Mouse (Mus musculus): ENCODE data around the gene Pcca. TPM values are rescaled to one million over a fixed set of nuclear protein-coding genes. Genes with fewer than 3 reads are reported as not detected.

The Pcca gene
- 10.3 TPM for polyA plus RNA-seq (2012; fragmentation: generic; extraction: Trizol)
- long read RNA-seq, experiment 1, transcript Pcca-201 (24 exons, 2,592 nt) = major isoform, 11 of 12 reads
- long read RNA-seq, experiment 1, partial matches to known transcripts = 1 of 12 reads
- long read RNA-seq, experiment 1, other reads (novel, unspliced or antisense) = 0 of 12 reads
- long read RNA-seq, experiment 2, transcript Pcca-201 (24 exons, 2,592 nt) = major isoform, 75 of 83 reads
- long read RNA-seq, experiment 2, partial matches to known transcripts = 0 of 83 reads
- long read RNA-seq, experiment 2, other reads (novel, unspliced or antisense) = 8 of 83 reads

DNA sequence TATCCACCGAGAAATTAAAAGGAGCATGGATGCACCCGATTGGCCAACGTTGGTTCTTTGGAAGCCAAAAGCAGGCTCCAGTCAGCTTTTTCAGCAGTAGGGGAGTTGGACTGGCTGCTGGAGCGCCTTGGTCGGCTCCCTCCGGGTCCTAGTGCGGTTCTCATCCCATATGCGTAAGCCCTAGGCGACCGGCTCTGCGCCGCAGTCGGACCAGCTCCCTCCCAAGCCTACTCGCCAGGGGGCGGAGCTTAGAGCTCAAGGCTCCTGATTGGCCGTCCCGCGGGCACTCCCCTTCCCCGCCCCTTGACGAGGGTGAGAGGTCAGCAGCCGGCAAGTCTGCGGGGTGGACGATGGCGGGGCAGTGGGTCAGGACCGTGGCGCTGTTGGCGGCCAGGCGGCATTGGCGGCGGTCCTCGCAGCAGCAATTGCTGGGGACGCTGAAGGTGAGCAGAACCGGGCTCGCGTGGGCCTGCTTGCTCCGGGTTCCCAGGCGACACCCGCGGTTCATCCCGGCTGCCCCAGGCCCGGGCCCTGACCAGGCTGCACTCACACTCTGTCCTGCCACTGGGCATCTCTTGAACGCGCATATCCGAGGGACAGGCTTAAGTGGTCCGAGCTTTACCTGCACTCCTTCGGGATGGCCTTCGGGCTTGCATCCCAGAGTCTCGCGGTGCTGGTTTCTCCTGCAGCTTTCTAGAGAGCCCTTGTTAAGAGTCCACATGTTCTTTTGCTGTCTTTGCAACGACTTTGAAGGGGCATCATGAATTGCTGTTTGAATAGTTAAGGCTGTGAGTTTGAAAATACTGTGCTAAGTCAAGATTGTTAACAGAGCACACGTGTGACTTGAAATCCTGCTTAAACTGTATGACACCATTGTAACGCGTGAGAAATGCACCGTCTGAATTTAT lies at the start of gene Pcca:
Gene Pcca, plus strand, starts transcription at position 308 of the 908 bp plus-strand sequence.
- peak; percentile 14 for TF ChIP-seq MAX (IDR thresholded peaks at IDR 0.05)
- no peak for TF ChIP-seq MYOG (IDR thresholded peaks at IDR 0.05; ENCODE audit: control insufficient read depth, extremely low read depth, insufficient read length)
- H3ac ChIP-seq (ENCODE audit: control insufficient read depth, insufficient read length, low read depth) = peak within 1 kb of the TSS; percentile 18
- H3K79me3 ChIP-seq (ENCODE audit: low read depth) = no peaks in the 10 kb centered on the region
- no peaks in the 10 kb centered on the region for H3K36me3 ChIP-seq (ENCODE audit: control insufficient read depth, insufficient read depth)
- H3K79me2 ChIP-seq (ENCODE audit: control insufficient read depth, insufficient read depth) = peaks cover 30% of the 10 kb centered on the region
- no peaks in the 10 kb centered on the region for H3K27me3 ChIP-seq (ENCODE audit: control insufficient read depth, insufficient read depth, insufficient read length)
- H3K4me3 ChIP-seq (ENCODE audit: insufficient read depth, poor library complexity, severe bottlenecking) = peak within 1 kb of the TSS; percentile 56

DNA sequence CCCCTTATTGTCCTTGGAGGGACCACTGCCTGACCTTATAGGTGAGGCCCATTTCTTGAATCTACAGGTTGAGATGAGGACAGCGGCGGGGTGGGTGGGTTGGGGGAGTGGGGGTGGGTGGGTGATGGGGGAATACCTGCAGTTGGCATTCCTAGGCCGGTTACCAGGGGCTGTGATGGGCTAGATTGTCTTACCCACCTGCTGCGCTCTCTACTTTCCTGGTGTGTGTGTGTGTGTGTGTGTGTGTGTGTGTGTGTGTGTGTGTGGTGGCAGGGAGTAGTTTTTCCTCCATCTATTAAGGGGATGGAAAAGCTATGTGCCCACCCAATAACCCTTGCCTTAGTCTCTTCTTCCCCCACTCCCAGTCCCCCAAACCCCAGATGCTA lies 49.7 kb upstream of the Pcca start:
- no peak overlapping the region for H3ac ChIP-seq (ENCODE audit: control insufficient read depth, insufficient read length, low read depth)
- no peaks in the 10 kb centered on the region for H3K36me3 ChIP-seq (ENCODE audit: control insufficient read depth, insufficient read depth)
- no peaks in the 10 kb centered on the region for H3K79me3 ChIP-seq (ENCODE audit: low read depth)
- H3K79me2 ChIP-seq (ENCODE audit: control insufficient read depth, insufficient read depth) = no peaks in the 10 kb centered on the region
- H3K4me3 ChIP-seq (ENCODE audit: insufficient read depth, poor library complexity, severe bottlenecking) = no peak overlapping the region
- peaks cover 20% of the 10 kb centered on the region for H3K27me3 ChIP-seq (ENCODE audit: control insufficient read depth, insufficient read depth, insufficient read length)
- no peak for TF ChIP-seq USF1 (IDR thresholded peaks at IDR 0.05; ENCODE audit: low read depth)
- TF ChIP-seq MYOG (IDR thresholded peaks at IDR 0.05; ENCODE audit: control insufficient read depth, extremely low read depth, insufficient read length) = no peak
- no peak for TF ChIP-seq CEBPB (IDR thresholded peaks at IDR 0.05; ENCODE audit: low read depth)
- no peak for TF ChIP-seq CTCF (IDR thresholded peaks at IDR 0.05; ENCODE audit: control insufficient read depth, insufficient read depth, insufficient read length)
- TF ChIP-seq FOSL1 (IDR thresholded peaks at IDR 0.05; ENCODE audit: insufficient read depth, low read length, poor library complexity, severe bottlenecking) = no peak
- TF ChIP-seq MAX (IDR thresholded peaks at IDR 0.05) = no peak
- no peak for TF ChIP-seq MYOD1 (IDR thresholded peaks at IDR 0.05; ENCODE audit: control insufficient read depth, insufficient read length, low read depth)

DNA sequence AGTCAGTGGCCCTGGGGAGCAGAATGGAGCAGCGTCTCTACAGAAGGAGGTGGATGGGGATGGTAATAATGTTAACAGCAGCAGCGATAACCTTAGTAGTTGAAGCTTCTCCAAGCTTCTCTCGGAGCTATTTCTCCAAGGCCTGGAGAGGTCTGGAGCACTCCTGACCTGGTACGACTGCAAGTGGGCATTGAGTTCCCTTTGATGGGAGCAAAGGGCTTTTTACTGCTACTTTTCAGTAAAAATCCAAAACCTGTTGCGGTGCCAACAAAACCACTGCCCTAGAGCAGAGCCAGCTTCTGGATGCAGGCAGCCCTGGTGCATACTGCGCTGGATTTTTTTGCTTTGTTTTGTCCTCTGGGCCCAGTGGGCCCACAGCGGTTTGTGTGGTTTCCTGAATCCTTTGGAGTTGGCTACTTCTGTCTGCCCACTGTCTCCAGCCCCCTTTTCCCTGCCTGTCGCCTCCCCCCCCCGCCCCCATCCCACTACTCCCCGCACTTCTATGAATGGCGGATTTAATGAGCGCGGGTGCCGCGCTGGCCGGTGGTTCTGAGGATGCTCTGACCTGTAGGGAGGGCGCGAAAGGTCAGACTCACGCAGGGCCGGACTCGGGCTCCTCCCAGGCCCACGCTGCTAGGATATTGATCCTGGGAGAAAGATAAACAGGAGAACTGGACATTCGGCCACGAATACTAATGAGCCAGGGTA lies 49.1 kb upstream of the Pcca start:
- Histone ChIP-seq H3K27me3 (ENCODE audit: control insufficient read depth, insufficient read depth, insufficient read length) (peaks cover 20% of the 10 kb centered on the region), H3K79me3 (ENCODE audit: low read depth) (no peaks in the 10 kb centered on the region), H3K79me2 (ENCODE audit: control insufficient read depth, insufficient read depth) (no peaks in the 10 kb centered on the region), H3K4me3 (ENCODE audit: insufficient read depth, poor library complexity, severe bottlenecking) (no peak overlapping the region), H3K36me3 (ENCODE audit: control insufficient read depth, insufficient read depth) (no peaks in the 10 kb centered on the region), H3ac (ENCODE audit: control insufficient read depth, insufficient read length, low read depth) (no peak overlapping the region)
- TF ChIP-seq USF1 (IDR thresholded peaks at IDR 0.05; ENCODE audit: low read depth) = no peak
- TF ChIP-seq MYOG (IDR thresholded peaks at IDR 0.05; ENCODE audit: control insufficient read depth, extremely low read depth, insufficient read length) = no peak
- no peak for TF ChIP-seq MAX (IDR thresholded peaks at IDR 0.05)
- no peak for TF ChIP-seq CEBPB (IDR thresholded peaks at IDR 0.05; ENCODE audit: low read depth)
- TF ChIP-seq CTCF (IDR thresholded peaks at IDR 0.05; ENCODE audit: control insufficient read depth, insufficient read depth, insufficient read length) = no peak
- TF ChIP-seq MYOD1 (IDR thresholded peaks at IDR 0.05; ENCODE audit: control insufficient read depth, insufficient read length, low read depth) = no peak
- no peak for TF ChIP-seq FOSL1 (IDR thresholded peaks at IDR 0.05; ENCODE audit: insufficient read depth, low read length, poor library complexity, severe bottlenecking)

DNA sequence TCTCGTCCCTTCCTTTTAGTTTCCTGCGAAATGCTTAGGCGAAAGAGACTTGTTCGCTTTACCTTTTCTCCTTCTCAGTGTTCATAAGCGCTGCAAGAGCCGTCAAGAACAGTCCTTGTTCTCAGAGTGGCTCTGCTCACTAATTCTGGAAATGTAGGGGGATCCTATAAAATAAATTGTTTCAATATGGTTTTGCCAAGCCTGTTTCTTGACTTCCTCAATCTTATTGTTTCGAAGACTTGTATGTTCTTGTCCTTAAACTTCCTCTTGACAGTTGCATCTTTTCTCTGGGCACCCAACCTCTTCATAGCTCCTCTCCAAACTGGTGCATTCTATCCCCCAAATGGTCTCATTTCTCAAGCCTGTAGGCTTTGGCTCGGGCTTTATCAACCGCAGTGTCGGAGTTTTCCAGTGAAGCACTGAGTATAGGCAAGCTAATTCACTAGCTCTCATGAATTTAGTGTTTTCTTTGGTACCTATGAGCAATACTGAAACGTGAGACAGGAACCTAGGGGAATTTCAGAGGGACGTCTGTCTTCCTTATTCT lies 48.4 kb upstream of the Pcca start:
- Histone ChIP-seq H3ac (ENCODE audit: control insufficient read depth, insufficient read length, low read depth) (no peak overlapping the region), H3K79me3 (ENCODE audit: low read depth) (no peaks in the 10 kb centered on the region), H3K4me3 (ENCODE audit: insufficient read depth, poor library complexity, severe bottlenecking) (no peak overlapping the region), H3K27me3 (ENCODE audit: control insufficient read depth, insufficient read depth, insufficient read length) (peaks cover 23% of the 10 kb centered on the region), H3K79me2 (ENCODE audit: control insufficient read depth, insufficient read depth) (no peaks in the 10 kb centered on the region), H3K36me3 (ENCODE audit: control insufficient read depth, insufficient read depth) (no peaks in the 10 kb centered on the region)
- no peak for TF ChIP-seq MAX (IDR thresholded peaks at IDR 0.05)

DNA sequence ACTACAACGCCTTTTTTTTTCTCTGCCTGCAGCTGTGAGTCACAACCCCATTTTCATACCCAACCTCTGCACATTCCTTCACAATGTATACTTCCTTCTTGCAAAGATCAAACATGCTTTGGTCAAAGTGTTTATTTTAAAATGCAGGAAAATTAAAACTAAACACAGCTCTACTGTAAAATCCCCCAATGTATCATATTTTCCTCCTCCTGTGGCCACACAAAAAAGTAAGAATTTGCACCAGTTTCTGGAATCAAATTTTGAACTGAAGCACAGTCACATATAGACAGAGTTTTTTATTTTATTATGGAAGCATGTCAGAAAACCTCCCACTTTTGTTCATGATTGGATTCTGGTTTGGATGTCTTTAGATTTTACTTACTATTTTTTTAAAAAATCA lies 47.5 kb upstream of the Pcca start:
- H3K27me3 ChIP-seq (ENCODE audit: control insufficient read depth, insufficient read depth, insufficient read length) = peaks cover 21% of the 10 kb centered on the region
- no peaks in the 10 kb centered on the region for H3K79me2 ChIP-seq (ENCODE audit: control insufficient read depth, insufficient read depth)
- no peak for TF ChIP-seq CEBPB (IDR thresholded peaks at IDR 0.05; ENCODE audit: low read depth)
- no peak for TF ChIP-seq USF1 (IDR thresholded peaks at IDR 0.05; ENCODE audit: low read depth)
- no peak for TF ChIP-seq MYOG (IDR thresholded peaks at IDR 0.05; ENCODE audit: control insufficient read depth, extremely low read depth, insufficient read length)
- no peak for TF ChIP-seq MAX (IDR thresholded peaks at IDR 0.05)
- no peak for TF ChIP-seq CTCF (IDR thresholded peaks at IDR 0.05; ENCODE audit: control insufficient read depth, insufficient read depth, insufficient read length)
- TF ChIP-seq MYOD1 (IDR thresholded peaks at IDR 0.05; ENCODE audit: control insufficient read depth, insufficient read length, low read depth) = no peak
- no peak for TF ChIP-seq FOSL1 (IDR thresholded peaks at IDR 0.05; ENCODE audit: insufficient read depth, low read length, poor library complexity, severe bottlenecking)
- no peaks in the 10 kb centered on the region for H3K79me3 ChIP-seq (ENCODE audit: low read depth)
- H3K36me3 ChIP-seq (ENCODE audit: control insufficient read depth, insufficient read depth) = no peaks in the 10 kb centered on the region
- no peak overlapping the region for H3K4me3 ChIP-seq (ENCODE audit: insufficient read depth, poor library complexity, severe bottlenecking)
- no peak overlapping the region for H3ac ChIP-seq (ENCODE audit: control insufficient read depth, insufficient read length, low read depth)

Data from C2C12 (cell line).